Mouse (Mus musculus) brain, embryonic 14.5 days (tissue): Measurements from ENCODE around the gene Gsc2.

Experiments used
- CTCF ChIP-seq: fragments of 200-500 bp; IDR thresholded peaks from 2 replicates; pipeline ENCODE4 v1.5.1; 2012; ENCODE audit warnings: inconsistent platforms, mild to moderate bottlenecking, moderate library complexity, borderline replicate concordance; ENCODE audit not compliant: insufficient read depth, insufficient read length; ENCODE audit errors: extremely low read depth
- POLR2A ChIP-seq: fragments of 200-500 bp; IDR thresholded peaks from 2 replicates; pipeline ENCODE4 v1.6.1; 2012; ENCODE audit warnings: mild to moderate bottlenecking, inconsistent platforms, borderline replicate concordance; ENCODE audit not compliant: poor library complexity, insufficient read depth, insufficient read length, severe bottlenecking; ENCODE audit errors: extremely low read depth

DNA sequence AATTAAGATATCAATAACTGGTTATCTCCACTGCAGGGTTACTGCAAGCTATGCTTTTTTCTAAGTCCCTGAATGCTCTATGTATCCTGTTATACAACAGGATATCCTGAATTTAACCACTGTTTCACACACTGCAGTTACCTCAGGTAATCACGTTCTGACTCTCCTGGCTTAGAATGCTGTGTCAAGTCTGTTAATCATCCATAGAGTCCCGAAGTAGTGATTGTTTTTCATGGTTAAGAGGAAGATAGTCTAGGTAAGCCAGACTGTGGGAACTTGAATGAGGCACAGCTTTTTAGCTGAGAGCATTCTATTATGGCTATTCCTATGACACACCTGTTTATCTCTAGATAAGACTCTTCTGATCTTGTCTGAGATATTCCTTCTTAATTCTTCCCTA, 49.6 kb downstream of the Gsc2 start:
- TF ChIP-seq CTCF (no peak), POLR2A (no peak)
